In genomic region chr15:83215322-83216216, GRCm38 (mm10) we compare ENCODE assay signal across 9 mouse cellular contexts. TPM values are rescaled to one million over a fixed set of nuclear protein-coding genes. Genes with fewer than 3 reads are reported as not detected.
DNase-seq lines count a peak whose midpoint lies in the region; ATAC-seq and TF ChIP-seq lines count a peak whose summit lies in the region.
"Had no signal": no experiment of that assay in that cellular context is flagged by ENCODE, and none has a peak within 500 bp of the region (broad histone marks: within the 10 kb centered on the region; RNA-seq: fewer than 3 reads in every experiment).

No protein-coding gene starts in this region.

- no peak overlapping the region for H3K4me2 ChIP-seq in forebrain, embryonic 11.5 days (ENCODE audit: low read depth, low read length, severe bottlenecking)
- no peak overlapping the region for H3K4me2 ChIP-seq in forebrain, embryonic 15.5 days (replicated peaks)
- H3K4me2 ChIP-seq in midbrain, embryonic 14.5 days (ENCODE audit: low read length) = no peak overlapping the region
- H3K4me2 ChIP-seq: liver, embryonic 13.5 days had no signal

- H3K9me3 ChIP-seq in forebrain, embryonic 11.5 days (ENCODE audit: control insufficient read depth, low read length) = no peaks in the 10 kb centered on the region
- no peaks in the 10 kb centered on the region for H3K9me3 ChIP-seq in forebrain, embryonic 15.5 days
- 0 out of 2 replicates have a peak, but pooled peaks cover 5% of the 10 kb centered on the region for H3K9me3 ChIP-seq in midbrain, embryonic 14.5 days (ENCODE audit: control insufficient read depth, low read length)
- H3K9me3 ChIP-seq: liver, embryonic 13.5 days had no signal

- no peaks in the 10 kb centered on the region for H3K27me3 ChIP-seq in forebrain, embryonic 11.5 days (ENCODE audit: control insufficient read depth, insufficient read depth, low read length)
- no peaks in the 10 kb centered on the region for H3K27me3 ChIP-seq in forebrain, embryonic 15.5 days
- H3K27me3 ChIP-seq in midbrain, embryonic 14.5 days (ENCODE audit: control insufficient read depth, insufficient read depth, low read length) = no peaks in the 10 kb centered on the region

- peaks cover 3% of the 10 kb centered on the region; the same call in 1 of the 2 replicates for H3K4me1 ChIP-seq in forebrain, embryonic 11.5 days (replicated peaks; ENCODE audit: control insufficient read depth, insufficient read depth, low read length)
- no peaks in the 10 kb centered on the region for H3K4me1 ChIP-seq in forebrain, embryonic 15.5 days
- H3K4me1 ChIP-seq in bone marrow macrophage, adult 2 months (ENCODE audit: control insufficient read depth, insufficient read depth, low read length) = peaks cover 42% of the 10 kb centered on the region
- peaks cover 6% of the 10 kb centered on the region; the same call in 1 of the 2 replicates for H3K4me1 ChIP-seq in midbrain, embryonic 14.5 days (ENCODE audit: control insufficient read depth, insufficient read depth, low read length)
- H3K4me1 ChIP-seq: liver, embryonic 13.5 days had no signal

- no peak for DNase-seq in forebrain, embryonic 11.5 days (ENCODE audit: low spot score)
- DNase-seq in heart, postnatal 4 days = peak; percentile 65
- DNase-seq in midbrain, embryonic 14.5 days = peak; percentile 76
- no peak for DNase-seq in left cerebral cortex, adult 9 months (ENCODE audit: low spot score in 2 of 2)
- no peak for DNase-seq in yolk sac, embryonic 10.5 days (ENCODE audit: low spot score)
- no peak for DNase-seq in gastrocnemius, adult 18-20 months (ENCODE audit: low spot score)
- DNase-seq: liver, embryonic 13.5 days had no signal

- ATAC-seq in forebrain, embryonic 11.5 days (replicated peaks; ENCODE audit: low FRiP score) = no peak
- ATAC-seq in forebrain, embryonic 15.5 days (replicated peaks) = no peak
- peak; percentile 24; the same call in 1 of the 2 replicates for ATAC-seq in midbrain, embryonic 14.5 days (ENCODE audit: low FRiP score, low TSS enrichment)

- no peak for TF ChIP-seq POLR2A in bone marrow macrophage, adult 2 months (IDR thresholded peaks at IDR 0.05; ENCODE audit: borderline replicate concordance, low read depth, low read length)

- 0 out of 2 replicates have a peak overlapping the region, but pooled peaks have one; percentile 46 for H3K27ac ChIP-seq in forebrain, embryonic 11.5 days (ENCODE audit: low read depth, low read length)
- H3K27ac ChIP-seq in forebrain, embryonic 15.5 days (replicated peaks) = no peak overlapping the region
- H3K27ac ChIP-seq in bone marrow macrophage, adult 2 months (ENCODE audit: insufficient read depth, low read depth, low read length) = peak overlapping the region; percentile 27; the same call in 1 of the 2 replicates
- peak overlapping the region; percentile 60 for H3K27ac ChIP-seq in midbrain, embryonic 14.5 days (replicated peaks; ENCODE audit: low read depth, low read length)
- H3K27ac ChIP-seq: liver, embryonic 13.5 days had no signal

- no peaks in the 10 kb centered on the region for H3K36me3 ChIP-seq in forebrain, embryonic 11.5 days (ENCODE audit: control insufficient read depth, insufficient read depth, low read length)
- H3K36me3 ChIP-seq in forebrain, embryonic 15.5 days = no peaks in the 10 kb centered on the region
- no peaks in the 10 kb centered on the region for H3K36me3 ChIP-seq in midbrain, embryonic 14.5 days (ENCODE audit: control insufficient read depth, insufficient read depth, low read length)
- H3K36me3 ChIP-seq: liver, embryonic 13.5 days had no signal

- peak overlapping the region; percentile 14 for H3K9ac ChIP-seq in forebrain, embryonic 11.5 days (ENCODE audit: low read length)
- H3K9ac ChIP-seq in forebrain, embryonic 15.5 days (replicated peaks) = no peak overlapping the region
- no peak overlapping the region for H3K9ac ChIP-seq in midbrain, embryonic 14.5 days (replicated peaks; ENCODE audit: low read length)
- H3K9ac ChIP-seq: liver, embryonic 13.5 days had no signal

- H3K4me3 ChIP-seq in forebrain, embryonic 11.5 days (ENCODE audit: low read depth, low read length) = no peak overlapping the region
- no peak overlapping the region for H3K4me3 ChIP-seq in forebrain, embryonic 15.5 days
- H3K4me3 ChIP-seq in bone marrow macrophage, adult 2 months (ENCODE audit: insufficient read depth, low read length) = no peak overlapping the region
- no peak overlapping the region for H3K4me3 ChIP-seq in midbrain, embryonic 14.5 days (replicated peaks; ENCODE audit: low read depth, low read length)
- H3K4me3 ChIP-seq: liver, embryonic 13.5 days had no signal

- WGBS in forebrain, embryonic 11.5 days = 41% methylated on average over 5 of the region's 5 CpGs
- WGBS in forebrain, embryonic 15.5 days = 48% methylated on average over 5 of the region's 5 CpGs
- WGBS in midbrain, embryonic 14.5 days = 29% methylated on average over 5 of the region's 5 CpGs

- no peak for TF ChIP-seq CTCF in bone marrow macrophage, adult 2 months (IDR thresholded peaks at IDR 0.05; ENCODE audit: low read depth, low read length)

RNA-seq across cellular contexts. Expression of gene A4galt, which starts 36.0 kb away (rescaled TPM):
- 1.1 and 1.7 TPM in 2 replicates for polyA plus RNA-seq in forebrain, embryonic 11.5 days (2014; fragmentation: Nextera tagmentation; extraction: Ambion mirVana)
- 1.5 and 1.7 TPM in 2 replicates for polyA plus RNA-seq in forebrain, embryonic 15.5 days (2015; fragmentation: Nextera tagmentation; extraction: Ambion mirVana)
- 1.7 TPM in 1 of 2 replicates, not detected in the other for polyA plus RNA-seq in bone marrow macrophage, adult 2 months (2012; ENCODE audit: insufficient read depth, insufficient read length, missing spikeins)
- 1 to 10 TPM; 3.4 to 4.1 TPM for total RNA-seq in heart, postnatal 4 days (2021)
- 0.77 and 2.6 TPM in 2 replicates for polyA plus RNA-seq in midbrain, embryonic 14.5 days (2014; fragmentation: Nextera tagmentation; extraction: Ambion mirVana)
- total RNA-seq in gastrocnemius, adult 18-20 months (2021) = 1 to 10 TPM; 3.0 to 3.3 TPM

RNA-seq across cellular contexts. Expression of gene Cyb5r3, which starts 43.2 kb away (rescaled TPM):
- polyA plus RNA-seq in forebrain, embryonic 11.5 days (2014; fragmentation: Nextera tagmentation; extraction: Ambion mirVana) = 161 and 181 TPM in 2 replicates
- polyA plus RNA-seq in forebrain, embryonic 15.5 days (2015; fragmentation: Nextera tagmentation; extraction: Ambion mirVana) = 85.3 and 92.8 TPM in 2 replicates
- 101 and 112 TPM in 2 replicates for polyA plus RNA-seq in bone marrow macrophage, adult 2 months (2012; ENCODE audit: insufficient read depth, insufficient read length, missing spikeins)
- total RNA-seq in heart, postnatal 4 days (2021) = 100 to 1,000 TPM; 135 to 141 TPM
- 89.7 and 107 TPM in 2 replicates for polyA plus RNA-seq in midbrain, embryonic 14.5 days (2014; fragmentation: Nextera tagmentation; extraction: Ambion mirVana)
- total RNA-seq in gastrocnemius, adult 18-20 months (2021) = 10 to 100 TPM; 40.3 to 50.1 TPM

Comparison
In these comparisons a context has a peak if more than half of its experiments do, and no peak if none do; other contexts are left out.
1. DNase-seq: peak in heart, postnatal 4 days (single experiment) and midbrain, embryonic 14.5 days (single experiment); none in forebrain, embryonic 11.5 days (single experiment), left cerebral cortex, adult 9 months (0 of 2), yolk sac, embryonic 10.5 days (single experiment) and gastrocnemius, adult 18-20 months (single experiment).